Mouse (Mus musculus) CH12.LX (cell line): Measurements from ENCODE around the gene Siglecg.

Source experiments
- CTCF ChIP-seq, 2 experiments: IDR thresholded peaks in 1 of 2; conservative IDR thresholded peaks in 1 of 2; 2 replicates each; pipeline ENCODE4 v1.5.1; 2011 to 2012; ENCODE audit warnings: low read depth in 2 of 2, low read length in 2 of 2, improper control_type of control experiment in 1 of 2, inconsistent platforms in 1 of 2, mild to moderate bottlenecking in 1 of 2, moderate library complexity in 1 of 2
- MEF2A ChIP-seq: IDR thresholded peaks from 2 replicates; pipeline ENCODE4 v1.6.1; 2014; ENCODE audit warnings: low read depth, mild to moderate bottlenecking, inconsistent platforms, low read length, improper control_type of control experiment, borderline replicate concordance
- NRF1 ChIP-seq: IDR thresholded peaks from 2 replicates; pipeline ENCODE4 v1.6.1; 2014; ENCODE audit warnings: low read depth, mild to moderate bottlenecking, inconsistent platforms, low read length, improper control_type of control experiment, moderate library complexity
- POLR2AphosphoS2 ChIP-seq: IDR thresholded peaks from 2 replicates; pipeline ENCODE4 v1.6.1; 2011; ENCODE audit warnings: low read depth, low read length, improper control_type of control experiment
- TCF12 ChIP-seq: IDR thresholded peaks from 2 replicates; pipeline ENCODE4 v1.6.1; 2014; ENCODE audit warnings: low read depth, mild to moderate bottlenecking, inconsistent platforms, low read length, improper control_type of control experiment

GRCm38 (mm10) chr7:43441071-43441470 lies 33.1 kb downstream of the Siglecg start:
- TF ChIP-seq TCF12 (no peak), CTCF (conservative IDR thresholded peaks at IDR 0.05 in 1 of 2, IDR thresholded peaks at IDR 0.05 in 1 of 2; ENCODE audit: low read depth in 2 of 2, low read length in 2 of 2) (no peak), MEF2A (no peak), NRF1 (no peak), POLR2AphosphoS2 (no peak)
